Mouse (Mus musculus) forebrain, embryonic 15.5 days (tissue): ENCODE results near the gene Pex16. TPM values are rescaled to one million over a fixed set of nuclear protein-coding genes. Genes with fewer than 3 reads are reported as not detected.

Experiments used
- ATAC-seq: fragments of 200-750 bp; cut with Nextera tagmentation; replicated peaks from 2 replicates; pipeline ENCODE4 v1.8.0; 2017; ENCODE audit warnings: mild to moderate bottlenecking, moderate TSS enrichment, moderate library complexity
- H3K27ac ChIP-seq: fragments of 300-500 bp; sonication (generic); replicated peaks from 2 replicates; pipeline ENCODE4 v1.5.1; 2015; ENCODE audit warnings: mild to moderate bottlenecking, inconsistent platforms
- H3K27me3 ChIP-seq: fragments of 300-500 bp; sonication (generic); 2 replicates; pipeline ENCODE4 v1.6.1; 2015; ENCODE audit warnings: inconsistent platforms
- H3K36me3 ChIP-seq: fragments of 300-500 bp; sonication (generic); 2 replicates; pipeline ENCODE4 v1.6.1; 2015; ENCODE audit warnings: mild to moderate bottlenecking, inconsistent platforms
- H3K4me1 ChIP-seq: fragments of 300-500 bp; sonication (generic); 2 replicates; pipeline ENCODE4 v1.6.1; 2015; ENCODE audit warnings: inconsistent platforms
- H3K4me2 ChIP-seq: fragments of 300-500 bp; sonication (generic); replicated peaks from 2 replicates; pipeline ENCODE4 v1.6.1; 2015; ENCODE audit warnings: mild to moderate bottlenecking, inconsistent platforms
- H3K4me3 ChIP-seq: fragments of 300-500 bp; sonication (generic); 2 replicates; pipeline ENCODE4 v1.5.1; 2015; ENCODE audit warnings: mild to moderate bottlenecking, inconsistent platforms
- H3K9ac ChIP-seq: fragments of 300-500 bp; sonication (generic); replicated peaks from 2 replicates; pipeline ENCODE4 v1.6.1; 2015; ENCODE audit warnings: mild to moderate bottlenecking, inconsistent platforms
- H3K9me3 ChIP-seq: fragments of 300-500 bp; sonication (generic); 2 replicates; pipeline ENCODE4 v1.6.1; 2016; ENCODE audit warnings: inconsistent platforms
- WGBS: fragments of 180-500 bp; shearing (Covaris S2); methylation state at CpG from one replicate; pipeline ENCODE4 v1.1.7; 2015; ENCODE audit warnings: mixed read lengths; 5-methylcytosine and 5-hydroxymethylcytosine counted together
- microRNA-seq: library from miRNA; unstranded; fragments of <30 nt; microRNA quantifications from one replicate; pipeline ENCODE4, GENCODE M21; 2016
- polyA plus RNA-seq: library from polyadenylated mRNA; unstranded; fragments of >200 nt; fragmentation: Nextera tagmentation; extraction: Ambion mirVana; gene quantifications from 2 replicates; pipeline ENCODE4 v1.2.1, GENCODE M21; 2015

Gene Pex16
- polyA plus RNA-seq, 1 experiment from 2014 or later, result 36.8 TPM

DNA sequence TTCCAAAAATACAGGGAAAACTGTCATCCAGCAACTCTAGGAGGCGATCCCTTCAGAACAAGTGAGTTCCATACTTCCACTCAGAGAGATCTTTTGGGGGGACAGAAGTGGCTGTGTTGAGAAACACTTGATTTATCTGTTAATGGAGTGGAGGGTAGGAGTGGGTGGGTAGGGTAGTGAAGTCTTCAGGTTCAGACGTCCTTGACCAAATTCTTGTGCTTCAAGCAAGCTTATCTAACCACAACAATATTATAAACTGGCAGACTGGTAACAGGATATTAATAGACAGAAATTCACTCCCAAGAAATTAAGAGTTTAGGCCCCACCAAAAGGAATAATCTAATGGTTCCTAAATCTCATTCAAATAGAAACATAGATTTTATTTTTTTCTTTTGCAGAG, 55.6 kb downstream of the Pex16 start:
- Histone ChIP-seq H3K4me2 (no peak overlapping the region; the same call in 1 of the 2 replicates), H3K9me3 (no peaks in the 10 kb centered on the region), H3K36me3 (no peaks in the 10 kb centered on the region), H3K9ac (no peak overlapping the region), H3K4me1 (peaks cover 81% of the 10 kb centered on the region), H3K4me3 (no peak overlapping the region), H3K27ac (no peak overlapping the region), H3K27me3 (no peaks in the 10 kb centered on the region)
- 80% methylated on average over 2 of the region's 2 CpGs for WGBS
- ATAC-seq, result no peak

Small RNA genes lying within 50 kb of the gene (microRNA-seq; reads per million reads assigned to microRNA genes)
- gene Mir7000, result 0.66 reads per million

Other genes with a start within 250 kb of the Pex16 start
- 1.5 and 2.6 TPM in 2 replicates for gene Large2, start 193 bp downstream of the Pex16 start, polyA plus RNA-seq
- 6.8 and 10.6 TPM in 2 replicates for gene 1700029I15Rik, start 7.9 kb downstream of the Pex16 start, polyA plus RNA-seq
- gene Mapk8ip1, start 26.6 kb downstream of the Pex16 start, polyA plus RNA-seq, result 119 and 120 TPM in 2 replicates
- 37.0 and 37.2 TPM in 2 replicates for gene Cry2, start 59.4 kb downstream of the Pex16 start, polyA plus RNA-seq
- gene Slc35c1, start 85.9 kb downstream of the Pex16 start, polyA plus RNA-seq, result 9.7 and 10.9 TPM in 2 replicates
- gene Chst1, start 225.0 kb downstream of the Pex16 start, polyA plus RNA-seq, result 25.4 and 27.1 TPM in 2 replicates